9 mouse cellular contexts compared by ENCODE assay signal in genomic region chr17:34349429-34349828, GRCm38 (mm10). TPM values are rescaled to one million over a fixed set of nuclear protein-coding genes. Genes with fewer than 3 reads are reported as not detected.
A peak's percentile ranks its signal among the peaks of the same experiment; 100 is the strongest.
DNase-seq lines count a peak whose midpoint lies in the region; TF ChIP-seq lines count a peak whose summit lies in the region.
"Had no signal": no experiment of that assay in that cellular context is flagged by ENCODE, and none has a peak within 500 bp of the region (broad histone marks: within the 10 kb centered on the region; RNA-seq: fewer than 3 reads in every experiment).

No protein-coding gene starts in this region.

- H3K36me3 ChIP-seq in E14TG2a.4 (ENCODE audit: insufficient read depth, low read length), result no peaks in the 10 kb centered on the region
- H3K36me3 ChIP-seq: limb, embryonic 12.5 days had no signal

- TF ChIP-seq POLR2A in lung, adult 2 months (IDR thresholded peaks at IDR 0.05; ENCODE audit: borderline replicate concordance, extremely low read depth, low read depth, low read length), result no peak

- peak; percentile 95 for TF ChIP-seq CTCF in E14TG2a.4 (conservative IDR thresholded peaks at IDR 0.05; ENCODE audit: low read length)
- TF ChIP-seq CTCF in lung, adult 2 months (IDR thresholded peaks at IDR 0.05; ENCODE audit: insufficient read depth, low read length), result peak; percentile 62

- DNase-seq in 416B (ENCODE audit: low read depth), result peak; percentile 83
- DNase-seq in c-Kit-negative CD71-positive TER-119-positive erythroid progenitor cells, embryonic 14.5 days (ENCODE audit: low read depth, low spot score), result peak; percentile 44
- DNase-seq in frontal cortex, postnatal 14 days (ENCODE audit: low spot score in 2 of 2), result peak; percentile 48 to 83
- peak; percentile 65 to 88 for DNase-seq in kidney, postnatal 36 days
- peak; percentile 78 for DNase-seq in lung, adult 2 months
- peak; percentile 71 to 83 for DNase-seq in right cerebral cortex, postnatal 10 days (ENCODE audit: low spot score in 2 of 2)
- DNase-seq in urinary bladder, postnatal 25 days (ENCODE audit: low spot score), result peak; percentile 73

- H3K9me3 ChIP-seq in E14TG2a.4 (ENCODE audit: low read length), result peaks cover 13% of the 10 kb centered on the region; the same call in 1 of the 2 replicates
- H3K9me3 ChIP-seq: limb, embryonic 12.5 days had no signal

- H3K4me1 ChIP-seq in E14TG2a.4 (replicated peaks; ENCODE audit: low read depth, low read length), result no peaks in the 10 kb centered on the region
- no peaks in the 10 kb centered on the region; the same call in 1 of the 2 replicates for H3K4me1 ChIP-seq in lung, adult 2 months (ENCODE audit: control insufficient read depth, insufficient read depth, low read length)
- H3K4me1 ChIP-seq: limb, embryonic 12.5 days had no signal

- 5% methylated on average over 4 of the region's 4 CpGs for WGBS in lung, adult 2 months

- H3K4me3 ChIP-seq in E14TG2a.4 (replicated peaks; ENCODE audit: low read length), result no peak overlapping the region
- no peak overlapping the region for H3K4me3 ChIP-seq in lung, adult 2 months (replicated peaks; ENCODE audit: extremely low read depth, low read depth, low read length)
- H3K4me3 ChIP-seq: limb, embryonic 12.5 days had no signal

- H3K27me3 ChIP-seq in E14TG2a.4 (ENCODE audit: insufficient read depth, low read length), result peaks cover 13% of the 10 kb centered on the region

RNA-seq across cellular contexts. Expression of gene Btnl2, which starts 5.2 kb away (rescaled TPM):
- polyA plus RNA-seq in lung, adult 2 months (2012; rRNA removed), result 0.37 and 0.78 TPM in 2 replicates
- polyA plus RNA-seq: limb, embryonic 12.5 days had no signal

RNA-seq across cellular contexts. Expression of gene H2-Eb2, which starts 24.0 kb away (rescaled TPM):
- 0.63 and 1.2 TPM in 2 replicates for polyA plus RNA-seq in lung, adult 2 months (2012; rRNA removed)

RNA-seq across cellular contexts. Expression of gene Btnl1, which starts 27.5 kb away (rescaled TPM):
- 0.06 and 0.07 TPM in 2 replicates for polyA plus RNA-seq in lung, adult 2 months (2012; rRNA removed)
- polyA plus RNA-seq: limb, embryonic 12.5 days had no signal

RNA-seq across cellular contexts. Expression of gene H2-Eb1, which starts 43.8 kb away (rescaled TPM):
- polyA plus RNA-seq in lung, adult 2 months (2012; rRNA removed), result 256 and 285 TPM in 2 replicates

RNA-seq across cellular contexts. Expression of gene BC051142, which starts 49.2 kb away (rescaled TPM):
- 0.49 and 0.75 TPM in 2 replicates for polyA plus RNA-seq in lung, adult 2 months (2012; rRNA removed)
